Mouse (Mus musculus) spleen, adult 2 months (tissue): ENCODE data around the gene Exosc5.

Experiments
- CTCF ChIP-seq: fragments of 200-500 bp; IDR thresholded peaks from 2 replicates; pipeline ENCODE4 v1.5.1; 2011; ENCODE audit warnings: mild to moderate bottlenecking, inconsistent platforms; ENCODE audit not compliant: insufficient read depth, insufficient read length, insufficient replicate concordance; ENCODE audit errors: extremely low read depth
- POLR2A ChIP-seq: fragments of 200-500 bp; IDR thresholded peaks from 2 replicates; pipeline ENCODE4 v1.6.1; 2011; ENCODE audit warnings: low read depth, low read length, inconsistent platforms

- TF ChIP-seq CTCF (no peak), POLR2A (peak; percentile 76; the same call in 1 of the 2 replicates)
Observed at GRCm38 (mm10) chr7:25718788-25719417, 59.9 kb downstream of the Exosc5 start, which contains the start of gene Ccdc97.
